Mouse (Mus musculus) spleen, postnatal 4 days (tissue): Measurements from ENCODE around the gene Acadvl.

Experiments
- DNase-seq, 2 experiments: peaks; one replicate each; pipeline ENCODE4 v3.0.0; 2022; ENCODE audit warnings: low spot score in 2 of 2

Acadvl gene

DNA sequence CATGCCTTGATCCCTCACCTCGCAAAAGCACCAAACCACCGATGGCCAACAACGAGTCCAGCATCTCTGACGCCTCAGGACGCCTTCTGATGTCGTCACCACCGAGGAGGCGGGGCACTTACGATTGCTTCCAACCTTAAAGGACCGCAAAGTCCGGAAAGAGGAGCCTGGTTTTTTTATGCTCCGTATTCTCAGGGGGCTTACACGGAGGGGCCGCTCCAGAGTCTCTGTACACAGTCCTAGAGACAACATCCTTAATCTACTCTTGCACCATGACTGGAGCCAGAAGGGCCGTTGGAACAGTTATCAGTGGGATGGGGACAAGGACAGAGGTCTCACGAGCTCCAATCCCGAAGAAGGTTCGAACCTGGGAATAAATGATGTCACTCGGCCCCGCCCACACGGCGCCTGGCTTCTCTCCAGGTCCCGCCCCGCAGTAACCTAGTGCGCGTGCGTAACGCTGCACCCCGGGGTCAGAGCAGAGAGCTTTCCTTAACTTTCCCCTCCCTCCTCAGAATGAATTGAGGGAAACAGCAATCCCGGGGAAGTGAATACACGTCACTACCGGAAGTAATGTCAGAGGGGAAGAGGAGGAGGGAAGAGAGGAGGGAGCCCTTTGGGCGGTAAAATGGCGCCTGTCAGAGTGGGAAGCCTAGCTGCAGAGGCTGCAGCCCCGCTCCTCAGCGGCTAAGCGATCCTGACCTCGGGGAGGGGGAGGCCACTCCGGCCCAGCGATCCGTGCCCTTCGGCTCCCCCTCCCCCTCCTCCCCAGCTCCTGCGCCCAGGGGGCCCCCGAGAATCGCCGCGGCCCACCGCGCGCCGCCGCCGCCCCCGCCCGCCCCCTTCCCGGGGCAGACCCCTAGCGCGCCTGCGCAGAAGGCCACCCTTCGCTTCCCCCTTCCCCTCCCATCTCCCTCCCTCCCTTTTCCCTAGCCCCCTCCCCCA lies 34.7 kb downstream of the Acadvl start:
- DNase-seq = peak; percentile 93 to 95

- DNase-seq = no peak
Observed at GRCm38 (mm10) chr11:69979827-69980195, 35.4 kb downstream of the Acadvl start.

- no peak for DNase-seq
Observed at GRCm38 (mm10) chr11:69976271-69976670, 38.9 kb downstream of the Acadvl start.

DNA sequence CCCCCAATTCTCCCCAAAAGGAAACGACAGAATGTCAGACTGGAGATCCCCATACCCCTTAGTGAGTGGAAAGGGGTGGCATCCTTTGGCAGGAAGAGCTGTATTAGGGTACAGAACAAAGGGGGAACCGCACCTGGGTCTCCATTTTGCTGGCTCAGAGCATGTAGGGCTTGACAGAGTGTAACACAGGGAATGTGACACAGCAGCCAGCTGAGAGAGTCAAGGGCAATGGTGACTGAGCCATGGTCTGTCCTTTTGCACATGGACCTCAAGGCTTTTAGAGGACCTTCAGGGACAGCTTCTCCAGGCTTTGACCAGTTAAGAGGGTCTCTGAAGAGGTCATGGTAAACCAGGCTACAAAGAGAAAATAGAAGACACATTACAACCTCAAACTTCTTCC lies 40.3 kb downstream of the Acadvl start:
- DNase-seq = no peak

GRCm38 (mm10) chr11:69970775-69971174 lies 44.4 kb downstream of the Acadvl start:
- no peak for DNase-seq

DNA sequence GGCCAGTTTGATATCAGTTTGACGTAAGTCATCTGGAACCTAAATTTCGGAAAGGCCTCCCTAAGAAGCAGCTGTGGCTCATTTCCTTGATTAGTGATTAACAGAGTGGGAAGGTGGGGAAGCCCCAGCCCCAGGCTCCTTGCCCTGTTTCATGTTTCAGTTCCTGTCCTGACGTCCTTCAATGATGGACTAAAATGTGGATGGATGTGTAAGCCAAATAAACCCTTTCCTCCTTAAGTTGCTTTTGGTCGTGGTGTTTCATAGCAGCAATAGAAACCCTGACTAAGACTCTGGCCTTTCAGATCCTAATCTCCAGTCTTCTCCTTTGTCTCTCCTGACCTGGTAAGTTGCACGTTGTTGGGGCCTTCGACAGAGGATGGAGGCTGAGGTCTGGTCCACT lies 45.0 kb downstream of the Acadvl start:
- no peak for DNase-seq

DNA sequence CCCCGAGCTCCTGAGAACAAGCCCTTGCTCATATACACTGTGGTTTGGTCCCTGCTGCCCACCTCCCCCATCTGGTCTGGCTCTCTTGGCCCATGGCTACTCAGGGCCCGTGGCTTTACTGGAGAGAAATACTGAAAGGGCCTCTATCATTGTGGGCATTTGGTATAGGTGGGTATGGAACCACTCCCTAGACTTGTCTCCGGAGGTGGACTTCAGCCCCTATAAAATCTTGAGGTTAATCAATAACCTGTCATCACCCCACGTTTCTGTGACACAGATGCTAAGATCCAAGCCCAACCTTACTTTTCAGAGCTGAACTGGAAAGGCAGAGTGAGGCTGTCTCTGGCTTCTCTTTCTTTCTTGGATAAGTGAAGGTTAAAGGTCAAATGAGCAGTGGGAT lies 46.4 kb downstream of the Acadvl start:
- no peak for DNase-seq

- no peak for DNase-seq
Observed at GRCm38 (mm10) chr11:69966860-69967517, 48.2 kb downstream of the Acadvl start.

DNA sequence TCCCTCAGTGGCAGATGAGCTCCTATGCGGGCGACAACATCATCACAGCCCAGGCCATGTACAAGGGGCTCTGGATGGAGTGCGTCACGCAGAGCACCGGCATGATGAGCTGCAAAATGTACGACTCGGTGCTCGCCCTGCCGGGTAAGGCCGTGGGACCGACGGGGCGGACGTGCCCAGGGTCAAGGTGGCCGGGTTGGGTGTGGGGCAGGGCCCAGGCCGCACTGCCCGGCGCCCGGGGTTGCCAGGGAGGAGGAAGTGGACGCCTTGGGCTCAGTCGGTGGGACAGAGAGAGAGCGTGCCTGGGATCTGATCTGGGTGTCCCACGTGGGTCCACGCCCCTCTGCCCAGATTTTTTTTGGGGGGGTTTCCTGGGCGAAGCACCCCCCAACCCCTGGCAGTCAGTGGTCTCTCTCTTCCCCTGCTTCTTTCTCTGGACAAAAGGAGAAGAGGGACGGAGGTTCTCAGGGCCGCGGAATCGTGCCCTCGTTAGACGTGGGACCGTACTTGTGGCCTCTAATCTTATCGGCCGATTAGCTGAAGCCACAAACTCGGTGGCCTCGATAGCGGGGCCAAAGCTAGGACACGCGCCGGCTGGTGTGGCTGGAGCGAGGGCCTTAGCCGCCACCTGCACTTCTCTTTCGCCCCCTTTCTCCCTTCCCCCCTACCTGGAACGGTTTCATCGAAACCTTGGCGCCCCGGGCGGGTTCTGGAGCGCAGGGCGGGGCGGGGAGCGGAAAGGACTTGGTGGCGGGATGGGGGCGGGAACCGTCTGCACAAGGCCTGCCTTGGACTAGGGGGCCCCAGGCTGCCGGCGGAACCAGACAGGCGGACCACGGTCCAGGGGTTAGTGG lies 49.0 kb downstream of the Acadvl start:
- no peak for DNase-seq

DNA sequence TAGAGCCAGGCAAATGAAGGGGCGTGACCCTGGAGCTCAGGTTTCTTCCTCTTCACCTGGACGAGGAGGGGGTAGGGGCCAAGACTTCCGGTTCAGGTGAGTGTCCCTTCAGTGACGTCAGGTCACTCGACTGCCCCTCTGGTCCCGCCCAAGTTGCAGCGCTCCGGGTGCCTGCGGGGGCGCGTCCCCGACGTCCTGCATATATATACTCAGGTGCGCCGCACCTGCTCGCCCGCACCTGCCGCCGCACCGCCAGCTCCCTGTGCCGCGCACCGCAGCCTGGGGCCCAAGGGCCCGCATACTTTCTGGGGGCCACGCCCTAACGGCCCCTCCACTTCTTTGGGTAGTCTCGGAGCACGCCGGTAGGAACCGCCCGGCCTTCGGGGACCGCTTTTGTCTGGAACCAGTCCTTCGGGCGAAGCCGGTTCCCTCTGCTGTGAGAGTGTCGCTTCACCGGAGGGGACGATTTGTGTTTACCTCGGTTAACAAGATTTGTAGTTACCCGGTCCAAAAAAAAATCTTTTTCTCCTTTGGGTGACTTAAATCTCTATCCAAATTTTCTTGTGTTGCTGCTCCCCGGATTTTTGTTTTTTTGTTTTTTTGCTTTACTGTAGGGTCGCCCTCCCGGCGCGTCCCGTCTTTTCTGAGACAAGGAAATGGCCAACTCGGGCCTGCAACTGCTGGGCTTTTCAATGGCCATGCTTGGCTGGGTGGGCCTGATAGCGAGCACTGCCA lies 49.8 kb downstream of the Acadvl start:
- no peak for DNase-seq

DNA sequence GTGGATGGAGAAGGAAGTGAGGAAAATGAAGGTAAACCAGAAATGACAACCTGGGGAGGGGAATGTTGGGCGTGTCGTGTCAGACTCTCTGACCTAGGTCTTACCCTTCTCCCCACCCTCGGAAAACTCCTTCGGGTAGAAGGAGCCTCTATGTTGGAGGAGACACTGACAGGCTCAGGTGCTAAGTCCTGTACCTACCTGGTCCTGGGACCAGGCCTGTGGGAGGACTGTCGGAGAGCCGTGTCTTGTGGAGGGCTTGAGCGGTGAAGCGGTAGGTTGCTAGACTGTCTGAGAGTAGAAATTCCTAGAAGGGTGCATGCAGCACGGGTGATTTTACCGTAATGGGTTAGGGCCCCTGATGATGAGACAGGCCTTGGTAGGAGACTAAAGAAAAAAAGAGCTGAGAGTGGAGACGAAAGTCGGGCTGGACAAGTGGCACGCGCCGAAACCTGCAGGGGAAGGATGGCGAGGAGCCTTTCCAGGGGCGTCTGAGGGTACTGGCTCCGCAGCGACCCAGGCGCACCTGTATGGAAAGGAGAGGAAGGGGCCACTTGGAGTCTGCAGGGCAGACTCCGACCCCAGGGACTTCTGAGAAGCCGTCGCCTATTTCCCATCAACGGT lies 50.5 kb downstream of the Acadvl start, which contains the start of gene Cldn7:
Cldn7 (plus strand) TSS at position 130 of the 621 bp plus-strand sequence.
- no peak for DNase-seq

DNA sequence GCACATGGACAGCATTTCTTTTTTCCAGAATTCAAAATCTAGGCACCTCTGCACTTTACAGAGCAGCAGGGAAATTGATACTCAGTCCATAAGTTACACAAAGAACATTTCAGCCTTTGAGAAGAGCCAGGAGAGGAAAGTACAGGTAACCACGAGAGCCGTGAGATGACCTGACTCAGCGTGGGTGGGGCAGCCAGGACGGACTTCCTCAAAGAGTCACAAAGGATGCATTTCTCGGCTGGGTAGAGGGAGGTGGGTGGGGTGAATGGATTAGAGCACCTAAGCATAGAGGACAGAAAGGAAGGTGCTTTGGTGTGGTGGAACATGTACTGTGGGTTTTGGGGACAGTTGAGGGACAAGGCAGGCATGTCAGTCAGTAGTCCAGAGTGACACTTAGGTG lies 53.4 kb downstream of the Acadvl start:
- DNase-seq = peak in 1 of 2 experiments; percentile 55

GRCm38 (mm10) chr11:69960616-69961015 lies 54.6 kb downstream of the Acadvl start:
- peak in 1 of 2 experiments; percentile 72 for DNase-seq
